Mouse (Mus musculus) cerebellum, adult 18-20 months (tissue): ENCODE measurements at regions not wholly inside any gene's neighbourhood (a gene's known extent, or its start where the extent isn't known, plus 50 kb on each side); places are given as distances from the start of the nearest gene placed in this dataset.

Experiments used
- DNase-seq, 2 experiments: peaks; one replicate each; pipeline ENCODE4 v3.0.0; 2021

- no peak for DNase-seq
These were observed 271.3 kb upstream of the Cdyl start for GRCm38 (mm10) chr13:35388380-35388779.

- no peak for DNase-seq
These were observed 269.7 kb upstream of the Cdyl start for GRCm38 (mm10) chr13:35389781-35390525.

GRCm38 (mm10) chr13:35390526-35390880 lies 269.1 kb upstream of the Cdyl start:
- no peak for DNase-seq

GRCm38 (mm10) chr13:35392167-35392566 lies 267.5 kb upstream of the Cdyl start:
- no peak for DNase-seq

GRCm38 (mm10) chr13:35395192-35395591 lies 264.4 kb upstream of the Cdyl start:
- DNase-seq = no peak

DNA sequence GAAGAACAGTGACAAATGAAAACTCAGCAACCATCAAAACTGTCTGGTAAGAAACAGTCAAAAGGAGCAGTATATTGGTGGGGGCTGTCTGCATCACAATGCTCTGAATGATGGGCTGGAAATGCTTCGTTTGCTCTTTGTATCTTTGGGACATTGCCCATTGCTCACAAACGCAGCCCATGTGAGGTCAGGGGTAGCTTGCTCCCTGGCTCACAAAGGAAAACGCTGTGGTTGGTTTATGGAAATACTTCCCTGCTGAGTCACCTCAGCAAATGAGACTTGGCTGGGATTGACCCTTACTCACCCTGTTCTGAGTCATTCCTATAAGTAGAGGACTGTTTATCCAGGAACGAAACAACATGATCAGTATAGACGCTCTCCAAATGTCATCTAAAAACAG lies 264.0 kb upstream of the Cdyl start:
- DNase-seq = no peak

GRCm38 (mm10) chr13:35397166-35397565 lies 262.5 kb upstream of the Cdyl start:
- DNase-seq = no peak

DNA sequence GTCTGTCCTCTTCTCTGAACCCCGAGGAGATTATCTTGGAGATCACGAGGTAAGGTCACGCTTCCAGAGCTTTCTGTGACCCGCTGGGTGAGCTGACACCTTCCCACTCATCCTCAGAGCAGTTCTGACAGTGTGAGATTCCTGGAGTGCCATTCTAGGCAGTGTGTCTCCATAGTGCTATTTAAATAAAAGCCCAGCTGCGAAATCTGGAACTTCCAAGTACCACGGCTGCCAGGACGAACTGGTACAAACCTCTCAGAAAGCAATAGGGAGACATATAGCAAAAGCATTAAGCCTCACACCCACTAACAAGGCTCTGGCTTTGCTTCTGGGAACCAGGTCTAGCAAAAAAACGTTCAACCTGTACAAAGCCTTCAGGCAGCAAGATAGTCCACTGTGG lies 261.4 kb upstream of the Cdyl start:
- DNase-seq = no peak

GRCm38 (mm10) chr13:35402856-35403255 lies 256.8 kb upstream of the Cdyl start:
- no peak for DNase-seq

GRCm38 (mm10) chr13:35404428-35404827 lies 255.2 kb upstream of the Cdyl start:
- DNase-seq = no peak

GRCm38 (mm10) chr13:35405384-35405783 lies 254.2 kb upstream of the Cdyl start:
- DNase-seq = no peak

- no peak for DNase-seq
These were observed 242.1 kb upstream of the Cdyl start for GRCm38 (mm10) chr13:35417500-35417899.

GRCm38 (mm10) chr13:35420076-35420475 lies 239.6 kb upstream of the Cdyl start:
- no peak for DNase-seq

GRCm38 (mm10) chr13:35426061-35426460 lies 233.6 kb upstream of the Cdyl start:
- DNase-seq = peak; percentile 3 to 9

DNA sequence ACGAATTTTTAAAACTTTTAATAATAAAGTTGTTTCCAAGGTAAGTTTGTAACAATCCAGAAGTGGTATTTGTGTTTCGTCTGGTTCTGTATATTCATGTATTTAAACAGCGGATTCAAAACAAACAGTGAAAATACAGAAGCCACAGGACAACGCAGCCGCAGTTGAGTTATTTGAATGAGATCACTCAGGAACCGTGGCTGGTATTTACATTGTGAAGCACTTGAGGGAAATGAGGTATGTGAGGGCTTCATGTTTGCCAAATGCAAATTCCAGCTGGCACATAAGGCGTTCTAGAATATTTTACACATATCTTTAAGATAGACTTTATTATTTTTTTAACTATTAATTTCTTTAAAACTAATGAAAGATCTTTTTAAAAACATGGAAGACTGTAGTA lies 224.5 kb upstream of the Cdyl start:
- no peak for DNase-seq

DNA sequence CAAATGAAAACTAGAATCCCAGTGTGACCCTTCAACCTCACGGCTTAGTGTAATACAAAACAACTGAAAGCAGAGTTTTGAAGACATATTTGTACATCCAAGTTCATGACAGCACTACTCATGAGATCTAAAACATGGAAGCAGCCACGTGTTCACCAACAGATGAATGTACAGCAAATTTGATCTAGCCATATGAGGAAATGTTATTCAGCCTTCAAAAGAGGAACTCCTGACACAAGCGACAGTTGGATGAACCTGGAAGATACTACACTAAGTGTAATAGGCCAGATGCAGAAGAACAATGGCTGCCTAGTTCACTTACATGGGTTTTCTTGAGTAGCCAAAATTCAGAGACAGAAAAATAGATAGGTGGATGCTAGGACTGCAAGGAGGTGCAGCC lies 212.0 kb upstream of the Cdyl start:
- DNase-seq = no peak

GRCm38 (mm10) chr13:35452420-35452819 lies 207.2 kb upstream of the Cdyl start:
- no peak for DNase-seq

- DNase-seq = no peak
These were observed 206.3 kb upstream of the Cdyl start for GRCm38 (mm10) chr13:35453222-35453914.

DNA sequence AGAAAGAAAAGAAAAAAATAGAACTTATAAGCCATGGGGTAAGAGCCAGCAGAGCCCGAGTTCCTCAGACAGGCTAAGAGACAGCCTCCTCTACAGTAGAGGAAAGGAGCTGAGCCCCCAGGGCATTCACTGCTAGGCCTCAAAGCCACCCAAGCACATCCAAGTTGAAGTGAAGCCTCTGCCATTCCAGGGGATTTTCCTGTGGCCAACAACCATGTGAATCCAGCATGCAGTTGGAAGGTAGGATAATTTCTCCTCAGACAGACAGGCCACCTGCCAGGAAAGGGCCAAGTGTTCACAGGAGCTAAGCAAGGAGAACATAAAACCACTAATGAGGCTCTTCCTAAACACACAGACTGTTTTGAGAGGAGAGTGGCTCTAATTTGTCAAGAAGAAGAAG lies 199.6 kb upstream of the Cdyl start:
- no peak for DNase-seq

- DNase-seq = no peak
These were observed 196.4 kb upstream of the Cdyl start for GRCm38 (mm10) chr13:35463231-35463630.

DNA sequence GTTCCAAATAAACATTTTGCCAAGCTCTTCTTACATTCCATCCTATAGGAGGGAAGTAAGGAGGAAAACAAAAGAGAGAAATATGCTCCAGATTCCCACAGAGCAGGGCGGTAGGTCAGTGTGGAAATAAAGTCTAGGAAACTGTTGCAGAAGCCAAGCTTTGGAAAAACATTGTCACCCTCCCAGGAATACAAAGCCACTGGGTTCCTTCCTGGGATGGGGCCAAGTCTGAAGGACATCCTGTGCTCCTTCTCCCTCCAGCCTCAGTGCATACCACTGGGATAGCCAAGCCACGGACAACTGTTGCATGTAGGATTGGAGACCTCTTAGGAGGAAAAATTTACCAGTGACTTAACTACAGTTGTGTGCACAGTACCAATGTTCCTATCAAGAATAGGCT lies 195.8 kb upstream of the Cdyl start:
- DNase-seq = no peak

GRCm38 (mm10) chr13:35469361-35470198 lies 190.1 kb upstream of the Cdyl start:
- peak; percentile 67 to 74 for DNase-seq

DNA sequence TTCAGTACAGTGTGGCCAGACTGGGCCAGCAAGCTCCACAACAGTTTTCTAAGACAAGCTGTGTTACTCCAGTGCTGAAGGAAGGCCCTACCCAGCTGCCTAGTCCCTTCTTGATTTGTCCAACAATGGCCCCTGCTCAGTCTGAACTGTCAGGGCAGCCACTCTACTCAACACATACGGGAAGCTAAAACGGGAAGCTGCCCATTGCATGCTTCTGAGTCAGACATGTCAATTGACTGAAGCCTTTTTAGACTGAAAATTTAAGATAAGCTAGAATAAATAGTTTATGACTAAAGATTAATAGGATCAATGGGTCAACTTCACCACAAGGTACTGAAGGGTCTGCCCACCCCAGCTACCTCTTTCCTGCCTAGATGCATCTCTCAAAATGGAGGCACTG lies 181.4 kb upstream of the Cdyl start:
- no peak for DNase-seq

DNA sequence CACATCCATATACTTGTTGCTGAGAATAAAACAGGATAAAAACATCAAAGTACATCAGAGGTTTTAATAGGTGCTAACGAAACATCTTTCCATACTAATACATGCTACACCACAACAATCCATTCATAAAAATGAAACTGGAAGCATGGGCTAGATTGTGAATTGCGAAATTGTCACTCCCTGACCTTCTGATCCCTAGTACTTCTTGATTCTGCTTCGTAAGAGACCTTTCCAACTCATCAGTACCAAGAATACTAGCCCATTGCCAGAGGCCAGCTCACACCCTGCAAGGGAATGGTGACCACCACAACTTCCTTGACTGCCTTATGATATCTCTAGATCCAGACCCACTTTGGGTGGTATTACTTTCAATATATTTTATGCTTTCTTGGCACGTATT lies 177.3 kb upstream of the Cdyl start:
- no peak for DNase-seq
